Mouse (Mus musculus) heart, embryonic 12.5 days (tissue): ENCODE measurements around the gene Kif18a. TPM values are rescaled to one million over a fixed set of nuclear protein-coding genes. Genes with fewer than 3 reads are reported as not detected.

Source experiments
- ATAC-seq: fragments of 200-750 bp; cut with Nextera tagmentation; 2 replicates; pipeline ENCODE4 v1.8.0; 2017; ENCODE audit warnings: moderate TSS enrichment, moderate library complexity; ENCODE audit not compliant: insufficient number of reproducible peaks, low FRiP score
- H3K27ac ChIP-seq: fragments of 300-500 bp; sonication (generic); 2 replicates; pipeline ENCODE4 v1.5.1; 2016; ENCODE audit warnings: mild to moderate bottlenecking, moderate library complexity; ENCODE audit not compliant: poor library complexity, severe bottlenecking
- H3K27me3 ChIP-seq: fragments of 300-500 bp; sonication (generic); replicated peaks from 2 replicates; pipeline ENCODE4 v1.6.1; 2016; ENCODE audit warnings: mild to moderate bottlenecking, moderate library complexity
- H3K36me3 ChIP-seq: fragments of 300-500 bp; sonication (generic); 2 replicates; pipeline ENCODE4 v1.6.1; 2016; ENCODE audit warnings: mild to moderate bottlenecking, moderate library complexity
- H3K4me1 ChIP-seq: fragments of 300-500 bp; sonication (generic); replicated peaks from 2 replicates; pipeline ENCODE4 v1.6.1; 2016; ENCODE audit warnings: mild to moderate bottlenecking
- H3K4me2 ChIP-seq: fragments of 300-500 bp; sonication (generic); 2 replicates; pipeline ENCODE4 v1.6.1; 2016; ENCODE audit warnings: mild to moderate bottlenecking, moderate library complexity
- H3K4me3 ChIP-seq: fragments of 300-500 bp; sonication (generic); 2 replicates; pipeline ENCODE4 v1.5.1; 2016; ENCODE audit warnings: mild to moderate bottlenecking
- H3K9ac ChIP-seq: fragments of 300-500 bp; sonication (generic); 2 replicates; pipeline ENCODE4 v1.6.1; 2016; ENCODE audit warnings: mild to moderate bottlenecking, moderate library complexity
- H3K9me3 ChIP-seq: fragments of 300-500 bp; sonication (generic); replicated peaks from 2 replicates; pipeline ENCODE4 v1.6.1; 2016; ENCODE audit warnings: mild to moderate bottlenecking, moderate library complexity
- WGBS: fragments of 180-500 bp; shearing (Covaris S2); methylation state at CpG from one replicate; pipeline ENCODE4 v1.1.7; 2016; 5-methylcytosine and 5-hydroxymethylcytosine counted together
- polyA plus RNA-seq: library from polyadenylated mRNA; unstranded; fragments of >200 nt; fragmentation: Nextera tagmentation; extraction: Ambion mirVana; gene quantifications from 2 replicates; pipeline ENCODE4 v1.2.1, GENCODE M21; 2016

Kif18a gene
- polyA plus RNA-seq, 1 experiment from 2014 or later, result 16.2 TPM

DNA sequence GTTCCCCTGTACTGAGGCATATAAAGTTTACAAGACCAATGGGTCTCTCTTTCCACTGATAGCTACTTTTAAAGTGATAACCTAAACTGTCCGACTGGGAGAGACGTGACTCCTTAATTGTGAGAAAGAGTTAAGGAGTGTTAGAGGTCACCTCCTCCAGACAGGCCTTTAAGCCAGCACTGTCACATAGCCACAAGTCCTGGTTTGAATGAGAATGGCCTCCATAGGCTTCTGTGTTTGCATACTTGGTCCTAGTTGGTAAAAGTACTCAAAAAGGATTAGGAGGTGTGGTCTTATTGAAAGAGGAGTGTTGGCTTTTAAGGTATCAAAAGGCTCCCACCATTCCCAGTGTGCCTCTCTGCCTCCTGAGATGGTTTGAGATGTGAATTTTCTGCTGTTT lies 94.3 kb downstream of the Kif18a start:
- ATAC-seq, result no peak
- H3K27me3 ChIP-seq, result no peaks in the 10 kb centered on the region
- H3K36me3 ChIP-seq, result no peaks in the 10 kb centered on the region
- no peak overlapping the region for H3K9ac ChIP-seq
- H3K4me1 ChIP-seq, result no peaks in the 10 kb centered on the region
- H3K27ac ChIP-seq, result no peak overlapping the region
- WGBS, result 26% methylated on average over 2 of the region's 2 CpGs
- no peak overlapping the region for H3K4me2 ChIP-seq
- no peaks in the 10 kb centered on the region for H3K9me3 ChIP-seq
- H3K4me3 ChIP-seq, result no peak overlapping the region

DNA sequence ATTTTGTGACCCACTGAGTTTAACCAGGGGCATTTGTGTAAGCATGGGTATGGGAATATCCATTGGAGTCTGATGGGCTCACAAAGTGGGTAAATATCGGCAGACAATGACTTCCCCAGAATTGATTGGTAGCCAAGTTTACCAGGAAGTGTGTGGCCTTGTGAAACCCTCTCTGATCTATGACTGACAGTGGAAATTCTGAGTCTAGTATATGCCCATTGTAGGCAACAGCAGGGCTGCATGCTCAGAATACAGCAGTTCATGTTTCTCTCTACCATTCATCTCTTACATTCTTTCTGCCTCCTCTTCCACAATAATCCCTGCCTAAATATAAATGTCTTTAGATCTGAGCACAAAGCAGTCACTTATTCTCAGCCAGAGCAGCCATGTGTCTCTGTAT lies 103.5 kb downstream of the Kif18a start:
- Histone ChIP-seq H3K4me2 (no peak overlapping the region), H3K27me3 (no peaks in the 10 kb centered on the region), H3K4me3 (no peak overlapping the region), H3K27ac (no peak overlapping the region), H3K36me3 (no peaks in the 10 kb centered on the region), H3K9me3 (no peaks in the 10 kb centered on the region), H3K4me1 (no peaks in the 10 kb centered on the region), H3K9ac (no peak overlapping the region)
- WGBS, result 44% methylated on average over 1 of the region's 1 CpGs
- ATAC-seq, result no peak

DNA sequence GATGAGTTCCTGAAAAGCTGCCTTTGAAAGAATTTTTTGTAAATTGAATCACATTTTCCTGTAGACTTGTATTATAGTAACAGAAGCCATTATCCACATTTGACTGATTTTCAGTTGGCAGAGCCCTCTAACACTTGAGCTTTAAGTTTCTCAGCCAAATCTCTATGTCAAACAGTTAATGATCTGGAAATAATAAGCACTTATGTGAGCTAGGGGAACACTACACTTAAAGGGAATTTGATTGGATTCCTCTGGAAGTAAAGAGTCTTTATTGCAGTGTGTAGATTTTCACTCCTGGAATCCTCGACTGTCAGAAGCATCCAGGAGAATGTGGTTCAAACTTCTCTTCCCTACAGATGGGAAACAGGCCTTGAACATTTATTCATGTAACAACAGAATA lies 105.7 kb downstream of the Kif18a start:
- Histone ChIP-seq H3K4me3 (no peak overlapping the region), H3K4me2 (no peak overlapping the region), H3K36me3 (no peaks in the 10 kb centered on the region), H3K27me3 (no peaks in the 10 kb centered on the region), H3K27ac (no peak overlapping the region), H3K9me3 (no peaks in the 10 kb centered on the region), H3K4me1 (no peaks in the 10 kb centered on the region), H3K9ac (no peak overlapping the region)
- ATAC-seq, result no peak
- 65% methylated on average over 1 of the region's 1 CpGs for WGBS

DNA sequence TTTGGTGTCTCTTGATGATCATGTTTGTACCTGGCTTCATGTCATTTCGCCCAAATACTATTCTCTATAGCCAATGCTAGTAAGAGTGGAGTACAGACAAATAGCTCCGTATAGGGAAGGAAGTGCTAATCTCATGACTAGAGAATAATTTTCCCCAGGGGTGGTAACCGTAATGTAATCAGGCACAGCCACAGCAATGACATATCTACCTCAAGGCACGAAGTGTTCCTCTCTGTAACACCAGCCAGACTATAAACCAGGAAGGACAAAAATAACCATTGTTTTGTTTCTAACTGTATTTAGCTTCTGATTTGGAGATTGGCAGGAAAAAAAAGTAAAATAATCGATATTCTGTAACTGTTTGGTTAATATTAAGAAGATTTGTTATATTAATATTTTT lies 108.2 kb downstream of the Kif18a start:
- H3K4me2 ChIP-seq, result no peak overlapping the region
- H3K9ac ChIP-seq, result no peak overlapping the region
- ATAC-seq, result no peak
- no peak overlapping the region for H3K4me3 ChIP-seq
- no peaks in the 10 kb centered on the region for H3K9me3 ChIP-seq
- no peaks in the 10 kb centered on the region for H3K36me3 ChIP-seq
- WGBS, result 61% methylated on average over 5 of the region's 5 CpGs
- H3K27ac ChIP-seq, result no peak overlapping the region
- no peaks in the 10 kb centered on the region for H3K27me3 ChIP-seq
- no peaks in the 10 kb centered on the region for H3K4me1 ChIP-seq

DNA sequence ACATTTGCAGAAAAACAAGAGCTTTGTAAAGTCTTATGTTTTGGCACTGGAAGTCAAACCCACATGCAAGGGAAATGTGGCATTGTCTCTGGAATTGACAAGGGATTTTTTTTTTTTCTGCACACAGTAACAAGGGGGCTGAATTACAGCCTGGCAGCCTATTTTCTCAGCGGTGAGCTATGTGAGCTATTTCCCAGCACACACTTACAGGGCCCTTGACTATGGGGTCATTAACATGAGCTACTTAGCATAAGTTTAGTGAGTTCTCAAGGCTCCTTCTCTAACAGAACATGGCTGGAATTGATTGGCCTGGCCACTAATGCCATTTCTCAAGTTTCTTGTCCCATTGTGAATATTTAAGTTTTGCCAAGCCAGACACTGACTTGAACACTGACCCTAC lies 109.4 kb downstream of the Kif18a start:
- H3K9ac ChIP-seq, result no peak overlapping the region
- no peak overlapping the region for H3K27ac ChIP-seq
- no peaks in the 10 kb centered on the region for H3K9me3 ChIP-seq
- no peaks in the 10 kb centered on the region for H3K4me1 ChIP-seq
- H3K4me3 ChIP-seq, result no peak overlapping the region
- no peaks in the 10 kb centered on the region for H3K27me3 ChIP-seq
- 24% methylated on average over 1 of the region's 1 CpGs for WGBS
- no peaks in the 10 kb centered on the region for H3K36me3 ChIP-seq
- no peak for ATAC-seq
- H3K4me2 ChIP-seq, result no peak overlapping the region

Other genes starting within 250 kb of the Kif18a start
- 12.3 and 16.0 TPM in 2 replicates for gene Mettl15, start within 50 bp of the Kif18a start, polyA plus RNA-seq